9 mouse cellular contexts compared by ENCODE assay signal in the genomic region with DNA sequence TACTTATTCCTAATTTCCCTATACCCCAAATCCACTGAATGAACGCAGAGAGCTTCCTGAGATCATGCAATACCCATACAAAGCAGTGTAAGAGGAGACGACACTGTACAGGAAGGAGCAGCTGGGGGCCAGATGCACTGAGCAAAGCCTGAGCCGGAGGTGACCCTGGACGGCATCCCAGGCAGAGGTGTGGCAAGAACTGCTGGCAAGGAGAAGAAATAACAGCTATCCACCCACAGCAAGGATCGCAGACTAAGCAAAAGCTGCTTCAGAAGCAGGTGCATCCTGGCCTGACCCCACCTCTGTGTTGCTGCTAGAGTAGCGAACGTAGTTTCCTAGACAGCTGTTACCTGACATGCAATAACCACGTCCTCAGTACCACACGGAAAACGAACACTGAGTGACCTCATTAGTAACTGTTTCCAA. TPM values are rescaled to one million over a fixed set of nuclear protein-coding genes. Genes with fewer than 3 reads are reported as not detected.
A peak's percentile ranks its signal among the peaks of the same experiment; 100 is the strongest.
DNase-seq lines count a peak whose midpoint lies in the region; ATAC-seq lines count a peak whose summit lies in the region.
"Had no signal": no experiment of that assay in that cellular context is flagged by ENCODE, and none has a peak within 500 bp of the region (broad histone marks: within the 10 kb centered on the region; RNA-seq: fewer than 3 reads in every experiment).

No protein-coding gene starts in this region.

- H3K4me1 ChIP-seq in forebrain, embryonic 10.5 days, result peaks cover 4% of the 10 kb centered on the region

- 84% methylated on average over 10 of the region's 10 CpGs for WGBS in forebrain, embryonic 10.5 days

- no peaks in the 10 kb centered on the region for H3K27me3 ChIP-seq in forebrain, embryonic 10.5 days (ENCODE audit: poor library complexity, severe bottlenecking)
- H3K27me3 ChIP-seq: limb, embryonic 12.5 days had no signal

- no peaks in the 10 kb centered on the region for H3K36me3 ChIP-seq in forebrain, embryonic 10.5 days (replicated peaks)

- peak; percentile 29 for DNase-seq in urinary bladder, postnatal 14 days (ENCODE audit: low spot score)
- DNase-seq in urinary bladder, adult 2 months (ENCODE audit: low spot score), result no peak
- peak; percentile 51 for DNase-seq in gastrocnemius, postnatal 10 days
- DNase-seq in kidney, postnatal 4 days, result peak; percentile 32 to 46
- no peak for DNase-seq in forebrain, embryonic 10.5 days (ENCODE audit: extremely low spot score, low spot score)
- no peak for DNase-seq in spleen, adult 12 weeks (ENCODE audit: low spot score)
- no peak for DNase-seq in cerebellum, adult 8-10 months

- H3K4me3 ChIP-seq in forebrain, embryonic 10.5 days, result no peak overlapping the region
- H3K4me3 ChIP-seq: limb, embryonic 12.5 days had no signal

- ATAC-seq in erythroid progenitor cell, adult 5-6 weeks (replicated peaks; ENCODE audit: low FRiP score, poor library complexity, severe bottlenecking), result no peak

- no peaks in the 10 kb centered on the region for H3K9me3 ChIP-seq in forebrain, embryonic 10.5 days
- H3K9me3 ChIP-seq: limb, embryonic 12.5 days had no signal

- no peak overlapping the region for H3K27ac ChIP-seq in forebrain, embryonic 10.5 days
- H3K27ac ChIP-seq: limb, embryonic 12.5 days had no signal

RNA-seq across cellular contexts. Expression of a gene that starts 39.1 kb away (rescaled TPM):
- 77.0 and 87.5 TPM in 2 replicates for polyA plus RNA-seq in urinary bladder, adult 2 months (2012; rRNA removed)
- 10 to 100 TPM; 19.6 to 21.9 TPM for total RNA-seq in gastrocnemius, postnatal 10 days (2021)
- 68.2 and 69.3 TPM in 2 replicates for polyA plus RNA-seq in forebrain, embryonic 10.5 days (2016; fragmentation: Nextera tagmentation; extraction: Ambion mirVana)
- 4.2 and 9.4 TPM in 2 replicates for total RNA-seq in erythroid progenitor cell, adult 5-6 weeks (2015; ENCODE audit: low replicate concordance)
- total RNA-seq in erythroid progenitor cell, adult 5-6 weeks (2017; ENCODE audit: low replicate concordance), result 5.6 and 8.4 TPM in 2 replicates

RNA-seq across cellular contexts. Expression of a gene that starts 39.4 kb away (rescaled TPM):
- 3.3 and 3.5 TPM in 2 replicates for polyA plus RNA-seq in urinary bladder, adult 2 months (2012; rRNA removed)
- total RNA-seq in gastrocnemius, postnatal 10 days (2021), result 1 to 10 TPM; 1.6 to 2.0 TPM
- 16.7 and 21.5 TPM in 2 replicates for polyA plus RNA-seq in forebrain, embryonic 10.5 days (2016; fragmentation: Nextera tagmentation; extraction: Ambion mirVana)
- 8.0 and 12.3 TPM in 2 replicates for total RNA-seq in erythroid progenitor cell, adult 5-6 weeks (2015; ENCODE audit: low replicate concordance)
- 5.3 and 28.4 TPM in 2 replicates for total RNA-seq in erythroid progenitor cell, adult 5-6 weeks (2017; ENCODE audit: low replicate concordance)

RNA-seq across cellular contexts. Expression of a gene that starts 54.9 kb away (rescaled TPM):
- 16.6 and 24.9 TPM in 2 replicates for polyA plus RNA-seq in urinary bladder, adult 2 months (2012; rRNA removed)
- 10 to 100 TPM in 1 of 2 experiments, 1 to 10 TPM in 1; 9.5 to 13.4 TPM for total RNA-seq in gastrocnemius, postnatal 10 days (2021)
- 2.9 and 3.1 TPM in 2 replicates for polyA plus RNA-seq in forebrain, embryonic 10.5 days (2016; fragmentation: Nextera tagmentation; extraction: Ambion mirVana)
- 9.7 and 14.7 TPM in 2 replicates for total RNA-seq in erythroid progenitor cell, adult 5-6 weeks (2015; ENCODE audit: low replicate concordance)
- 6.7 and 12.2 TPM in 2 replicates for total RNA-seq in erythroid progenitor cell, adult 5-6 weeks (2017; ENCODE audit: low replicate concordance)

Comparison
In these comparisons a context has a peak if more than half of its experiments do, and no peak if none do; other contexts are left out.
1. DNase-seq: peak in urinary bladder, postnatal 14 days (single experiment), gastrocnemius, postnatal 10 days (single experiment) and kidney, postnatal 4 days (2 of 2); none in urinary bladder, adult 2 months (single experiment), forebrain, embryonic 10.5 days (single experiment), spleen, adult 12 weeks (single experiment) and cerebellum, adult 8-10 months (single experiment).